Mouse (Mus musculus): ENCODE data around the gene Myof. TPM values are rescaled to one million over a fixed set of nuclear protein-coding genes. Genes with fewer than 3 reads are reported as not detected.

The Myof gene
- total and polyA plus RNA-seq, 3 experiments, result 0.55 TPM; not detected in 2

- TF ChIP-seq TAL1 (conservative IDR thresholded peaks at IDR 0.05; ENCODE audit: low read depth, low read length) (no peak), CTCF (IDR thresholded peaks at IDR 0.05; ENCODE audit: low read depth, low read length) (no peak), GATA1 (IDR thresholded peaks at IDR 0.05; ENCODE audit: borderline replicate concordance, low read length) (no peak), GATA2 (IDR thresholded peaks at IDR 0.05; ENCODE audit: borderline replicate concordance, low read depth, low read length) (no peak)
- H3K36me3 ChIP-seq (replicated peaks), result no peaks in the 10 kb centered on the region
- H3K27me3 ChIP-seq (ENCODE audit: insufficient read depth, low read length), result peaks cover 47% of the 10 kb centered on the region
- DNase-seq (ENCODE audit: low spot score) (no peak), ATAC-seq (ENCODE audit: extremely low read depth, insufficient number of reproducible peaks, low FRiP score, poor library complexity, severe bottlenecking) (no peak)
- no peaks in the 10 kb centered on the region for H3K4me1 ChIP-seq (ENCODE audit: insufficient read depth, low read depth, low read length)
- H3K4me3 ChIP-seq (ENCODE audit: low read depth, low read length), result no peak overlapping the region
- no peaks in the 10 kb centered on the region for H3K9me3 ChIP-seq (replicated peaks)
Measured at GRCm38 (mm10) chr19:37877511-37878167, 165.7 kb downstream of the Myof start.

- peaks cover 46% of the 10 kb centered on the region for H3K27me3 ChIP-seq (ENCODE audit: insufficient read depth, low read length)
- no peaks in the 10 kb centered on the region for H3K4me1 ChIP-seq (ENCODE audit: insufficient read depth, low read depth, low read length)
- no peak overlapping the region for H3K4me3 ChIP-seq (ENCODE audit: low read depth, low read length)
- H3K9me3 ChIP-seq (replicated peaks), result no peaks in the 10 kb centered on the region
- ATAC-seq (ENCODE audit: extremely low read depth, insufficient number of reproducible peaks, low FRiP score, poor library complexity, severe bottlenecking) (no peak), DNase-seq (ENCODE audit: low spot score) (no peak)
- TF ChIP-seq TAL1 (conservative IDR thresholded peaks at IDR 0.05; ENCODE audit: low read depth, low read length), result no peak
- TF ChIP-seq CTCF (IDR thresholded peaks at IDR 0.05; ENCODE audit: low read depth, low read length), result no peak
- no peak for TF ChIP-seq POLR2AphosphoS5 (IDR thresholded peaks at IDR 0.05; ENCODE audit: insufficient replicate concordance, low read depth, low read length)
- no peak for TF ChIP-seq GATA2 (IDR thresholded peaks at IDR 0.05; ENCODE audit: borderline replicate concordance, low read depth, low read length)
- TF ChIP-seq GATA1 (IDR thresholded peaks at IDR 0.05; ENCODE audit: borderline replicate concordance, low read length), result no peak
- no peaks in the 10 kb centered on the region for H3K36me3 ChIP-seq (replicated peaks)
Measured at GRCm38 (mm10) chr19:37876605-37877245, 166.7 kb downstream of the Myof start.

GRCm38 (mm10) chr19:37873499-37873898, 169.9 kb downstream of the Myof start:
- Histone ChIP-seq H3K36me3 (replicated peaks) (no peaks in the 10 kb centered on the region), H3K27me3 (ENCODE audit: insufficient read depth, low read length) (peaks cover 23% of the 10 kb centered on the region), H3K9me3 (replicated peaks) (no peaks in the 10 kb centered on the region), H3K4me1 (ENCODE audit: insufficient read depth, low read depth, low read length) (no peaks in the 10 kb centered on the region), H3K4me3 (ENCODE audit: low read depth, low read length) (no peak overlapping the region)
- TF ChIP-seq TAL1 (conservative IDR thresholded peaks at IDR 0.05; ENCODE audit: low read depth, low read length), result no peak
- TF ChIP-seq CTCF (IDR thresholded peaks at IDR 0.05; ENCODE audit: low read depth, low read length), result no peak
- TF ChIP-seq GATA2 (IDR thresholded peaks at IDR 0.05; ENCODE audit: borderline replicate concordance, low read depth, low read length), result no peak
- TF ChIP-seq POLR2AphosphoS5 (IDR thresholded peaks at IDR 0.05; ENCODE audit: insufficient replicate concordance, low read depth, low read length), result no peak
- no peak for TF ChIP-seq GATA1 (IDR thresholded peaks at IDR 0.05; ENCODE audit: borderline replicate concordance, low read length)
- no peak for DNase-seq (ENCODE audit: low spot score)
- no peak for ATAC-seq (ENCODE audit: extremely low read depth, insufficient number of reproducible peaks, low FRiP score, poor library complexity, severe bottlenecking)

GRCm38 (mm10) chr19:37867592-37867991, 175.8 kb downstream of the Myof start:
- DNase-seq (ENCODE audit: low spot score) (no peak), ATAC-seq (ENCODE audit: extremely low read depth, insufficient number of reproducible peaks, low FRiP score, poor library complexity, severe bottlenecking) (no peak)
- no peak for TF ChIP-seq TAL1 (conservative IDR thresholded peaks at IDR 0.05; ENCODE audit: low read depth, low read length)
- no peak for TF ChIP-seq POLR2AphosphoS5 (IDR thresholded peaks at IDR 0.05; ENCODE audit: insufficient replicate concordance, low read depth, low read length)
- no peak for TF ChIP-seq CTCF (IDR thresholded peaks at IDR 0.05; ENCODE audit: low read depth, low read length)
- no peak for TF ChIP-seq GATA1 (IDR thresholded peaks at IDR 0.05; ENCODE audit: borderline replicate concordance, low read length)
- no peak for TF ChIP-seq GATA2 (IDR thresholded peaks at IDR 0.05; ENCODE audit: borderline replicate concordance, low read depth, low read length)

GRCm38 (mm10) chr19:37866994-37867393, 176.4 kb downstream of the Myof start:
- Histone ChIP-seq H3K4me3 (ENCODE audit: low read depth, low read length) (no peak overlapping the region), H3K4me1 (ENCODE audit: insufficient read depth, low read depth, low read length) (no peaks in the 10 kb centered on the region), H3K27me3 (ENCODE audit: insufficient read depth, low read length) (peaks cover 7% of the 10 kb centered on the region; the same call in 1 of the 2 replicates), H3K36me3 (replicated peaks) (no peaks in the 10 kb centered on the region), H3K9me3 (replicated peaks) (no peaks in the 10 kb centered on the region)
- ATAC-seq (ENCODE audit: extremely low read depth, insufficient number of reproducible peaks, low FRiP score, poor library complexity, severe bottlenecking) (no peak), DNase-seq (ENCODE audit: low spot score) (no peak)
- TF ChIP-seq POLR2AphosphoS5 (IDR thresholded peaks at IDR 0.05; ENCODE audit: insufficient replicate concordance, low read depth, low read length) (no peak), CTCF (IDR thresholded peaks at IDR 0.05; ENCODE audit: low read depth, low read length) (no peak)

More at GRCm38 (mm10) chr19:37867592-37867991, 175.8 kb downstream of the Myof start:
- Histone ChIP-seq H3K27me3 (ENCODE audit: insufficient read depth, low read length) (peaks cover 7% of the 10 kb centered on the region; the same call in 1 of the 2 replicates), H3K4me3 (ENCODE audit: low read depth, low read length) (no peak overlapping the region), H3K36me3 (replicated peaks) (no peaks in the 10 kb centered on the region), H3K9me3 (replicated peaks) (no peaks in the 10 kb centered on the region), H3K4me1 (ENCODE audit: insufficient read depth, low read depth, low read length) (no peaks in the 10 kb centered on the region)

- ATAC-seq (ENCODE audit: extremely low read depth, insufficient number of reproducible peaks, low FRiP score, poor library complexity, severe bottlenecking), result no peak
- H3K27me3 ChIP-seq (ENCODE audit: insufficient read depth, low read length), result peaks cover 13% of the 10 kb centered on the region; the same call in 1 of the 2 replicates
- no peak for DNase-seq (ENCODE audit: low spot score)
- no peaks in the 10 kb centered on the region for H3K36me3 ChIP-seq (replicated peaks)
- no peaks in the 10 kb centered on the region for H3K9me3 ChIP-seq (replicated peaks)
- TF ChIP-seq GATA2 (IDR thresholded peaks at IDR 0.05; ENCODE audit: borderline replicate concordance, low read depth, low read length) (no peak), CTCF (IDR thresholded peaks at IDR 0.05; ENCODE audit: low read depth, low read length) (no peak), POLR2AphosphoS5 (IDR thresholded peaks at IDR 0.05; ENCODE audit: insufficient replicate concordance, low read depth, low read length) (no peak), TAL1 (conservative IDR thresholded peaks at IDR 0.05; ENCODE audit: low read depth, low read length) (no peak), GATA1 (IDR thresholded peaks at IDR 0.05; ENCODE audit: borderline replicate concordance, low read length) (no peak)
- H3K4me3 ChIP-seq (ENCODE audit: low read depth, low read length), result no peak overlapping the region
- H3K4me1 ChIP-seq (ENCODE audit: insufficient read depth, low read depth, low read length), result no peaks in the 10 kb centered on the region
Measured at GRCm38 (mm10) chr19:37861171-37861570, 182.2 kb downstream of the Myof start.
